Mouse (Mus musculus) liver, embryonic 14.5 days (tissue): Measurements from ENCODE around the gene Med14.

Experiments used
- CTCF ChIP-seq: IDR thresholded peaks from 2 replicates; pipeline ENCODE4 v1.5.1; 2016; ENCODE audit warnings: antibody characterized with exemption, low read depth, control low read depth
- EP300 ChIP-seq: IDR thresholded peaks from 2 replicates; pipeline ENCODE4 v1.6.1; 2016; ENCODE audit warnings: antibody characterized with exemption, low read depth

- TF ChIP-seq CTCF: no peak
- no peak for TF ChIP-seq EP300
These were observed 88.7 kb downstream of the Med14 start, which contains the start of gene 1810030O07Rik for GRCm38 (mm10) chrX:12673054-12673775.
